Comparison of ENCODE assay signal across 12 mouse cellular contexts in the genomic region with DNA sequence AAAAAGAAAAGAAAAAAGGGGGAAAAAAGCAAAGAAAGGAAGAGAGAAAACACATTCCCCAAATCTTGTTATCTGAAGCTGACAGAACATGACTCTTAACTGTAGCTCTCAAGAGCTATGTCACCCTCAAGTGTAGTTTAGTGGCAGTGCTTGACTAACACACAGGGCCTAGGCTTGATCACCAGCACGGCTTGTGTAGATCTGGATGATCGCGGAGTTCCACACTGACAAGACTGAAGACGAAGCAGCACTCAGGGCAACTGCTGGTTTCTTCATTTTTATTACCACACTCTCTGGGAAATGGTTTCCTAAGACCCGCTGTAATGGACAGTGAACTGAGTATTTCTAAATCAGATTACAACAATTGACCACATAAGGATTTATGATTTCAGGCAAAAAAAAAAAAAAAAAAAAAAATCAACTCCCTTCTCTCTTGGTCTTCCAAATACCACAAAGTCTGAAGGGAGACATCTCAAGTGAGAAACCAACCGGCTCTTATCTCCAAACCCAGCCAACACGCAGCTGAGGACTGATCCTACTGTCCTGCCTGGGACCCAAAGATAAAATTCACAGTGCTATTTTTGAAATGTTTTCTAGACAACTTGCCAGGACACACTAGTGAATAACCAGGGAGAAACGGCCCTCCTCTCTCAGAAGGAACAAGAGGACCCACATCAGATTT. TPM values are rescaled to one million over a fixed set of nuclear protein-coding genes. Genes with fewer than 3 reads are reported as not detected.
A peak's percentile ranks its signal among the peaks of the same experiment; 100 is the strongest.
DNase-seq lines count a peak whose midpoint lies in the region; ATAC-seq lines count a peak whose summit lies in the region.
"Had no signal": no experiment of that assay in that cellular context is flagged by ENCODE, and none has a peak within 500 bp of the region (broad histone marks: within the 10 kb centered on the region; RNA-seq: fewer than 3 reads in every experiment).

No protein-coding gene starts in this region.

- intact Hi-C loops in left cerebral cortex, postnatal 10 days (cut with DNase I): no loop called here

- H3K27ac ChIP-seq in limb, embryonic 11.5 days (replicated peaks; ENCODE audit: low read depth, low read length): 0 out of 2 replicates have a peak overlapping the region, but pooled peaks have one; percentile 6
- no peak overlapping the region for H3K27ac ChIP-seq in limb, embryonic 10.5 days
- peak overlapping the region; percentile 51; the same call in 1 of the 2 replicates for H3K27ac ChIP-seq in heart, embryonic 16.5 days (ENCODE audit: low read length)
- no peak overlapping the region for H3K27ac ChIP-seq in forebrain, embryonic 15.5 days (replicated peaks)
- H3K27ac ChIP-seq: neural tube, embryonic 12.5 days had no signal

- H3K9me3 ChIP-seq in limb, embryonic 11.5 days (ENCODE audit: control insufficient read depth, low read length): no peaks in the 10 kb centered on the region
- H3K9me3 ChIP-seq in limb, embryonic 10.5 days (replicated peaks): no peaks in the 10 kb centered on the region
- H3K9me3 ChIP-seq in heart, embryonic 16.5 days (replicated peaks; ENCODE audit: control insufficient read depth, low read length): no peaks in the 10 kb centered on the region
- no peaks in the 10 kb centered on the region for H3K9me3 ChIP-seq in forebrain, embryonic 15.5 days
- H3K9me3 ChIP-seq: neural tube, embryonic 12.5 days had no signal

- no peak overlapping the region for H3K9ac ChIP-seq in limb, embryonic 11.5 days (ENCODE audit: low read length)
- H3K9ac ChIP-seq in heart, embryonic 16.5 days (ENCODE audit: low read length): no peak overlapping the region
- H3K9ac ChIP-seq in forebrain, embryonic 15.5 days (replicated peaks): no peak overlapping the region
- H3K9ac ChIP-seq: neural tube, embryonic 12.5 days had no signal

- H3K4me1 ChIP-seq in limb, embryonic 11.5 days (ENCODE audit: control insufficient read depth, insufficient read depth, low read length): peaks cover 7% of the 10 kb centered on the region
- H3K4me1 ChIP-seq in limb, embryonic 10.5 days: peaks cover 37% of the 10 kb centered on the region
- peaks cover 58% of the 10 kb centered on the region for H3K4me1 ChIP-seq in heart, embryonic 16.5 days (ENCODE audit: control insufficient read depth, insufficient read depth, low read length)
- peaks cover 45% of the 10 kb centered on the region for H3K4me1 ChIP-seq in forebrain, embryonic 15.5 days

- no peak overlapping the region for H3K4me3 ChIP-seq in limb, embryonic 11.5 days (ENCODE audit: low read depth, low read length)
- H3K4me3 ChIP-seq in limb, embryonic 10.5 days: no peak overlapping the region
- no peak overlapping the region for H3K4me3 ChIP-seq in heart, embryonic 16.5 days (ENCODE audit: low read length)
- H3K4me3 ChIP-seq in forebrain, embryonic 15.5 days: no peak overlapping the region
- H3K4me3 ChIP-seq: neural tube, embryonic 12.5 days had no signal

- no peaks in the 10 kb centered on the region for H3K27me3 ChIP-seq in limb, embryonic 11.5 days (ENCODE audit: control insufficient read depth, insufficient read depth, low read length)
- H3K27me3 ChIP-seq in limb, embryonic 10.5 days (ENCODE audit: low read depth, poor library complexity, severe bottlenecking): no peaks in the 10 kb centered on the region
- H3K27me3 ChIP-seq in heart, embryonic 16.5 days (ENCODE audit: control insufficient read depth, insufficient read depth, low read length): no peaks in the 10 kb centered on the region
- H3K27me3 ChIP-seq in forebrain, embryonic 15.5 days: no peaks in the 10 kb centered on the region
- H3K27me3 ChIP-seq: neural tube, embryonic 12.5 days had no signal

- H3K36me3 ChIP-seq in limb, embryonic 11.5 days (ENCODE audit: control insufficient read depth, insufficient read depth, low read length): peaks cover 7% of the 10 kb centered on the region
- peaks cover 75% of the 10 kb centered on the region for H3K36me3 ChIP-seq in limb, embryonic 10.5 days
- H3K36me3 ChIP-seq in heart, embryonic 16.5 days (ENCODE audit: control insufficient read depth, insufficient read depth): 0 out of 2 replicates have a peak, but pooled peaks cover 7% of the 10 kb centered on the region
- H3K36me3 ChIP-seq in forebrain, embryonic 15.5 days: 0 out of 2 replicates have a peak, but pooled peaks cover 13% of the 10 kb centered on the region

- 89% methylated on average over 8 of the region's 8 CpGs for WGBS in limb, embryonic 11.5 days
- 91% methylated on average over 8 of the region's 8 CpGs for WGBS in limb, embryonic 10.5 days
- 40% methylated on average over 8 of the region's 8 CpGs for whole genome bisulfite sequencing in heart, embryonic 16.5 days
- whole genome bisulfite sequencing in forebrain, embryonic 15.5 days: 90% methylated on average over 8 of the region's 8 CpGs

- no peak overlapping the region for H3K4me2 ChIP-seq in limb, embryonic 11.5 days (ENCODE audit: low read depth, severe bottlenecking)
- H3K4me2 ChIP-seq in heart, embryonic 16.5 days (ENCODE audit: low read depth, low read length): no peak overlapping the region; the same call in 1 of the 2 replicates
- H3K4me2 ChIP-seq in forebrain, embryonic 15.5 days (replicated peaks): no peak overlapping the region
- H3K4me2 ChIP-seq: neural tube, embryonic 12.5 days had no signal

- ATAC-seq in limb, embryonic 11.5 days (ENCODE audit: insufficient number of reproducible peaks, low FRiP score, low TSS enrichment, low read depth): no peak
- ATAC-seq in heart, embryonic 16.5 days (replicated peaks; ENCODE audit: extremely low read depth, insufficient read depth, low FRiP score): 0 out of 2 replicates have a peak, but pooled peaks have one; percentile 45
- ATAC-seq in megakaryocyte progenitor cell, adult 5-6 weeks (replicated peaks; ENCODE audit: poor library complexity): peak; percentile 85
- no peak for ATAC-seq in forebrain, embryonic 15.5 days (replicated peaks)

- no peak for DNase-seq in limb, embryonic 11.5 days (ENCODE audit: low spot score)
- no peak for DNase-seq in limb, embryonic 10.5 days (ENCODE audit: low spot score)
- peak; percentile 92 for DNase-seq in c-Kit-negative CD71-positive TER-119-positive erythroid progenitor cells, embryonic 14.5 days (ENCODE audit: low read depth, low spot score)
- DNase-seq in left cerebral cortex, postnatal 10 days (ENCODE audit: extremely low spot score in 1 of 2, low spot score in 2 of 2): no peak
- no peak for DNase-seq in cerebellum, adult 11-12 months
- DNase-seq: cerebellum, postnatal 10 days; kidney, adult 8-10 months; lung, postnatal 4 days had no signal

RNA-seq across cellular contexts. Expression of a gene that starts 5.8 kb away (rescaled TPM):
- polyA plus RNA-seq in limb, embryonic 11.5 days (2014; fragmentation: Nextera tagmentation; extraction: Ambion mirVana): 77.5 and 105 TPM in 2 replicates
- 159 and 160 TPM in 2 replicates for polyA plus RNA-seq in limb, embryonic 10.5 days (2016; fragmentation: Nextera tagmentation; extraction: Ambion mirVana)
- 126 and 133 TPM in 2 replicates for polyA plus RNA-seq in heart, embryonic 16.5 days (2015; fragmentation: Nextera tagmentation; extraction: Ambion mirVana)
- 45.3 and 56.3 TPM in 2 replicates for total RNA-seq in megakaryocyte progenitor cell, adult 5-6 weeks (2015)
- 45.1 and 58.7 TPM in 2 replicates for total RNA-seq in megakaryocyte progenitor cell, adult 5-6 weeks (2017)
- polyA plus RNA-seq in forebrain, embryonic 15.5 days (2015; fragmentation: Nextera tagmentation; extraction: Ambion mirVana): 185 and 191 TPM in 2 replicates
- total RNA-seq in left cerebral cortex, postnatal 10 days (2021): 100 to 1,000 TPM; 256 to 269 TPM

RNA-seq across cellular contexts. Expression of a gene that starts 12.5 kb away (rescaled TPM):
- polyA plus RNA-seq in limb, embryonic 11.5 days (2014; fragmentation: Nextera tagmentation; extraction: Ambion mirVana): 51.4 and 54.6 TPM in 2 replicates
- 54.1 and 57.2 TPM in 2 replicates for polyA plus RNA-seq in limb, embryonic 10.5 days (2016; fragmentation: Nextera tagmentation; extraction: Ambion mirVana)
- 91.0 and 95.7 TPM in 2 replicates for polyA plus RNA-seq in heart, embryonic 16.5 days (2015; fragmentation: Nextera tagmentation; extraction: Ambion mirVana)
- 17.0 and 20.4 TPM in 2 replicates for total RNA-seq in megakaryocyte progenitor cell, adult 5-6 weeks (2015)
- total RNA-seq in megakaryocyte progenitor cell, adult 5-6 weeks (2017): 39.8 and 46.3 TPM in 2 replicates
- polyA plus RNA-seq in forebrain, embryonic 15.5 days (2015; fragmentation: Nextera tagmentation; extraction: Ambion mirVana): 59.4 and 61.3 TPM in 2 replicates
- 10 to 100 TPM; 36.4 to 37.1 TPM for total RNA-seq in left cerebral cortex, postnatal 10 days (2021)

RNA-seq across cellular contexts. Expression of a gene that starts 31.3 kb away (rescaled TPM):
- polyA plus RNA-seq in limb, embryonic 11.5 days (2014; fragmentation: Nextera tagmentation; extraction: Ambion mirVana): 118 and 123 TPM in 2 replicates
- 130 and 157 TPM in 2 replicates for polyA plus RNA-seq in limb, embryonic 10.5 days (2016; fragmentation: Nextera tagmentation; extraction: Ambion mirVana)
- 70.5 and 76.5 TPM in 2 replicates for polyA plus RNA-seq in heart, embryonic 16.5 days (2015; fragmentation: Nextera tagmentation; extraction: Ambion mirVana)
- total RNA-seq in megakaryocyte progenitor cell, adult 5-6 weeks (2015): 67.7 and 81.9 TPM in 2 replicates
- 76.4 and 82.8 TPM in 2 replicates for total RNA-seq in megakaryocyte progenitor cell, adult 5-6 weeks (2017)
- 96.9 and 98.6 TPM in 2 replicates for polyA plus RNA-seq in forebrain, embryonic 15.5 days (2015; fragmentation: Nextera tagmentation; extraction: Ambion mirVana)
- total RNA-seq in left cerebral cortex, postnatal 10 days (2021): 10 to 100 TPM; 35.5 to 35.7 TPM

RNA-seq across cellular contexts. Expression of a gene that starts 33.9 kb away (rescaled TPM):
- polyA plus RNA-seq in limb, embryonic 11.5 days (2014; fragmentation: Nextera tagmentation; extraction: Ambion mirVana): 1,968 and 2,035 TPM in 2 replicates
- polyA plus RNA-seq in limb, embryonic 10.5 days (2016; fragmentation: Nextera tagmentation; extraction: Ambion mirVana): 1,816 and 1,865 TPM in 2 replicates
- 1,055 and 1,099 TPM in 2 replicates for polyA plus RNA-seq in heart, embryonic 16.5 days (2015; fragmentation: Nextera tagmentation; extraction: Ambion mirVana)
- total RNA-seq in megakaryocyte progenitor cell, adult 5-6 weeks (2015): 690 and 788 TPM in 2 replicates
- total RNA-seq in megakaryocyte progenitor cell, adult 5-6 weeks (2017): 334 and 365 TPM in 2 replicates
- 1,446 and 1,524 TPM in 2 replicates for polyA plus RNA-seq in forebrain, embryonic 15.5 days (2015; fragmentation: Nextera tagmentation; extraction: Ambion mirVana)
- 100 to 1,000 TPM; 702 to 749 TPM for total RNA-seq in left cerebral cortex, postnatal 10 days (2021)

Comparison
In these comparisons a context has a peak if more than half of its experiments do, and no peak if none do; other contexts are left out.
1. H3K27ac ChIP-seq: peak in limb, embryonic 11.5 days (single experiment) and heart, embryonic 16.5 days (single experiment); none in limb, embryonic 10.5 days (single experiment) and forebrain, embryonic 15.5 days (single experiment).
2. ATAC-seq: peak in heart, embryonic 16.5 days (single experiment) and megakaryocyte progenitor cell, adult 5-6 weeks (single experiment); none in limb, embryonic 11.5 days (single experiment) and forebrain, embryonic 15.5 days (single experiment).